Mouse (Mus musculus) neural tube, embryonic 12.5 days (tissue): ENCODE measurements around the gene Slit3. TPM values are rescaled to one million over a fixed set of nuclear protein-coding genes. Genes with fewer than 3 reads are reported as not detected.

Experiments
- ATAC-seq: fragments of 200-750 bp; cut with Nextera tagmentation; 2 replicates; pipeline ENCODE4 v1.8.0; 2017; ENCODE audit warnings: low read depth, mild to moderate bottlenecking, moderate TSS enrichment, moderate library complexity; ENCODE audit not compliant: low FRiP score
- H3K27ac ChIP-seq: fragments of 300-500 bp; sonication (generic); 2 replicates; pipeline ENCODE4 v1.5.1; 2016
- H3K27me3 ChIP-seq: fragments of 300-500 bp; sonication (generic); replicated peaks from 2 replicates; pipeline ENCODE4 v1.6.1; 2016; ENCODE audit warnings: mild to moderate bottlenecking
- H3K36me3 ChIP-seq: fragments of 300-500 bp; sonication (generic); 2 replicates; pipeline ENCODE4 v1.6.1; 2016; ENCODE audit warnings: mild to moderate bottlenecking
- H3K4me1 ChIP-seq: fragments of 300-500 bp; sonication (generic); 2 replicates; pipeline ENCODE4 v1.6.1; 2016
- H3K4me2 ChIP-seq: fragments of 300-500 bp; sonication (generic); replicated peaks from 2 replicates; pipeline ENCODE4 v1.6.1; 2016; ENCODE audit warnings: mild to moderate bottlenecking
- H3K4me3 ChIP-seq: fragments of 300-500 bp; sonication (generic); 2 replicates; pipeline ENCODE4 v1.5.1; 2016
- H3K9ac ChIP-seq: fragments of 300-500 bp; sonication (generic); 2 replicates; pipeline ENCODE4 v1.6.1; 2016; ENCODE audit warnings: mild to moderate bottlenecking
- H3K9me3 ChIP-seq: fragments of 300-500 bp; sonication (generic); 2 replicates; pipeline ENCODE4 v1.6.1; 2016; ENCODE audit warnings: mild to moderate bottlenecking
- WGBS: fragments of 180-500 bp; shearing (Covaris S2); methylation state at CpG from one replicate; pipeline ENCODE4 v1.1.7; 2016; 5-methylcytosine and 5-hydroxymethylcytosine counted together
- polyA plus RNA-seq: library from polyadenylated mRNA; unstranded; fragments of >200 nt; fragmentation: Nextera tagmentation; extraction: Ambion mirVana; gene quantifications from 2 replicates; pipeline ENCODE4 v1.2.1, GENCODE M21; 2016

Gene Slit3
- polyA plus RNA-seq, 1 experiment from 2014 or later, result 65.0 TPM

- no peaks in the 10 kb centered on the region for H3K36me3 ChIP-seq
- H3K4me3 ChIP-seq, result no peak overlapping the region
- 24% methylated on average over 5 of the region's 5 CpGs for WGBS
- no peaks in the 10 kb centered on the region for H3K27me3 ChIP-seq
- ATAC-seq, result no peak
- peaks cover 29% of the 10 kb centered on the region for H3K4me1 ChIP-seq
- H3K4me2 ChIP-seq, result no peak overlapping the region
- no peak overlapping the region for H3K27ac ChIP-seq
- H3K9ac ChIP-seq, result no peak overlapping the region
- H3K9me3 ChIP-seq, result no peaks in the 10 kb centered on the region
Observed at GRCm38 (mm10) chr11:35504051-35504450, 383.0 kb downstream of the Slit3 start.

GRCm38 (mm10) chr11:35504916-35505315 lies 383.9 kb downstream of the Slit3 start:
- H3K4me3 ChIP-seq, result no peak overlapping the region
- no peak overlapping the region for H3K4me2 ChIP-seq
- H3K36me3 ChIP-seq, result no peaks in the 10 kb centered on the region
- ATAC-seq, result no peak
- no peak overlapping the region for H3K9ac ChIP-seq
- no peak overlapping the region for H3K27ac ChIP-seq
- 23% methylated on average over 8 of the region's 8 CpGs for WGBS
- no peaks in the 10 kb centered on the region for H3K9me3 ChIP-seq
- no peaks in the 10 kb centered on the region for H3K27me3 ChIP-seq
- peaks cover 36% of the 10 kb centered on the region for H3K4me1 ChIP-seq

DNA sequence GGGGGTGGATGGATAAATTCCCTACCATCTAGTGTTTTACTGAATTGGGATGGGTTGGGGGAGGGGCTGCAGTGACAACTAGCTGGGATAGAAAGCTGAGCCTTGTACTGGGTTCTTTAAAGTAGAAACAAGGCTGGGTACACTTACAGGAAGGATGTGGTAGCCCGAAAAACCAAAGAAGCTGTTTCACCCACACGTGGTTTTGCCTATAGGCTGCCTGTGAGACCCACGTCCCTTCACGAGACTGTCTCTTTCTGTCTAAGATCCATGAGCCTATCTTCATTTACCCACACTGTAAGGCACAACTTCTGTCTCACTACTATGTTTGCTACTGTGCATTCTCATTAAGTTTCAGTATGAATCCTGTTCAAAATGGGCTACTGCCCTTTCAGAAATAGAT lies 384.3 kb downstream of the Slit3 start:
- H3K27me3 ChIP-seq, result no peaks in the 10 kb centered on the region
- no peaks in the 10 kb centered on the region for H3K36me3 ChIP-seq
- H3K27ac ChIP-seq, result no peak overlapping the region
- no peak for ATAC-seq
- WGBS, result 51% methylated on average over 4 of the region's 4 CpGs
- no peaks in the 10 kb centered on the region for H3K9me3 ChIP-seq
- no peak overlapping the region for H3K4me3 ChIP-seq
- H3K4me1 ChIP-seq, result peaks cover 37% of the 10 kb centered on the region
- H3K4me2 ChIP-seq, result no peak overlapping the region
- no peak overlapping the region for H3K9ac ChIP-seq

DNA sequence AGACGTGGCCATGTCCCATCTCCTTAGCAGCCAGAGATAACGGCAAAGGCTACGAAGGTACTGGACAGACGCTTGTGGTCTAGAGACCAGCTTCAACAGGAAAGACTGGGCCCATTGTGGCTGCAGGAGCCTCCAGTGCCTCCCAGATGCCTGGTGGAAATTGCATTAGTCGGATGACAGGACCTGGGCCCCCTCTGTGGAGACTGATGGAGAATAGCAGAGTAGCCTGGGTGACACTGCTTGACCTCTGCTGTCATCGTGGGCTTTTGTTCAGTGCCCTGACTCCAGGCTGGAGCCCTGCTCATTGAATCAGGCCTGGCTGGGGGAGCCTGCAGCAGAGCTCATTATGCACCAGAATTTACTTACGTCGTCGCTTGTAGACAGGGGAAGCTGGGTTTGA lies 384.8 kb downstream of the Slit3 start:
- no peaks in the 10 kb centered on the region for H3K27me3 ChIP-seq
- H3K9me3 ChIP-seq, result no peaks in the 10 kb centered on the region
- no peak overlapping the region for H3K9ac ChIP-seq
- no peak for ATAC-seq
- H3K36me3 ChIP-seq, result no peaks in the 10 kb centered on the region
- no peak overlapping the region for H3K4me3 ChIP-seq
- H3K27ac ChIP-seq, result no peak overlapping the region
- 9% methylated on average over 9 of the region's 9 CpGs for WGBS
- no peak overlapping the region for H3K4me2 ChIP-seq
- H3K4me1 ChIP-seq, result peaks cover 37% of the 10 kb centered on the region

- no peaks in the 10 kb centered on the region for H3K36me3 ChIP-seq
- peaks cover 44% of the 10 kb centered on the region for H3K4me1 ChIP-seq
- H3K9me3 ChIP-seq, result no peaks in the 10 kb centered on the region
- no peak overlapping the region for H3K27ac ChIP-seq
- 0 out of 2 replicates have a peak overlapping the region, but pooled peaks have one; percentile 5 for H3K9ac ChIP-seq
- no peak for ATAC-seq
- no peak overlapping the region for H3K4me3 ChIP-seq
- H3K27me3 ChIP-seq, result no peaks in the 10 kb centered on the region
- H3K4me2 ChIP-seq, result no peak overlapping the region; the same call in 1 of the 2 replicates
- 26% methylated on average over 9 of the region's 9 CpGs for WGBS
Observed at GRCm38 (mm10) chr11:35507781-35508390, 386.9 kb downstream of the Slit3 start.

- 4% methylated on average over 4 of the region's 4 CpGs for WGBS
Observed at GRCm38 (mm10) chr11:35512686-35513085, 391.7 kb downstream of the Slit3 start.

DNA sequence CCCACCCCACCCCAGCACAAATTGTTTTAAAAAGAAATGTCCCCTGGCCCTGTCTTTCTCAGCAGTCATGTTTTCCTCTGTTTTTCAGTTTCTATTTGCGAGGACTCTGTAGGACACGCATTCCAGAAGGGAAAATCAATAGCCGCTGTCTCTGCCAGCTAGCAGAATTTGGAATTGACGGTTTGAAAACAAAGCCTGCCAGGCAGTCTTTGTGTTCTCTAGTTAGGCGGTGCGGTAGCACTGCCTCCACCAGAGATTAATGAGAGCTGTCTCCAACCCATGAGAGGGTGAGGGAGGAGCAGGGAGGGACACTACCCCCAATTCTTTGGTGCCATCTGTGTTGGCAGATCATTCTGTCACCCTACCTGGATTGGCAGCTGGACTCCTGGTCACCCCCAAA lies 392.3 kb downstream of the Slit3 start:
- Histone ChIP-seq H3K36me3 (no peaks in the 10 kb centered on the region), H3K9ac (no peak overlapping the region), H3K4me1 (peaks cover 26% of the 10 kb centered on the region), H3K4me3 (no peak overlapping the region), H3K27me3 (no peaks in the 10 kb centered on the region), H3K9me3 (no peaks in the 10 kb centered on the region), H3K27ac (no peak overlapping the region), H3K4me2 (0 out of 2 replicates have a peak overlapping the region, but pooled peaks have one; percentile 4)
- ATAC-seq, result peak; percentile 66
- 6% methylated on average over 6 of the region's 6 CpGs for WGBS

More at GRCm38 (mm10) chr11:35512686-35513085, 391.7 kb downstream of the Slit3 start:
- Histone ChIP-seq H3K27me3 (no peaks in the 10 kb centered on the region), H3K4me2 (peak overlapping the region; percentile 4), H3K36me3 (no peaks in the 10 kb centered on the region), H3K9me3 (no peaks in the 10 kb centered on the region), H3K27ac (no peak overlapping the region), H3K4me3 (no peak overlapping the region), H3K9ac (no peak overlapping the region), H3K4me1 (peaks cover 31% of the 10 kb centered on the region)
- peak; percentile 61; the same call in 1 of the 2 replicates for ATAC-seq

DNA sequence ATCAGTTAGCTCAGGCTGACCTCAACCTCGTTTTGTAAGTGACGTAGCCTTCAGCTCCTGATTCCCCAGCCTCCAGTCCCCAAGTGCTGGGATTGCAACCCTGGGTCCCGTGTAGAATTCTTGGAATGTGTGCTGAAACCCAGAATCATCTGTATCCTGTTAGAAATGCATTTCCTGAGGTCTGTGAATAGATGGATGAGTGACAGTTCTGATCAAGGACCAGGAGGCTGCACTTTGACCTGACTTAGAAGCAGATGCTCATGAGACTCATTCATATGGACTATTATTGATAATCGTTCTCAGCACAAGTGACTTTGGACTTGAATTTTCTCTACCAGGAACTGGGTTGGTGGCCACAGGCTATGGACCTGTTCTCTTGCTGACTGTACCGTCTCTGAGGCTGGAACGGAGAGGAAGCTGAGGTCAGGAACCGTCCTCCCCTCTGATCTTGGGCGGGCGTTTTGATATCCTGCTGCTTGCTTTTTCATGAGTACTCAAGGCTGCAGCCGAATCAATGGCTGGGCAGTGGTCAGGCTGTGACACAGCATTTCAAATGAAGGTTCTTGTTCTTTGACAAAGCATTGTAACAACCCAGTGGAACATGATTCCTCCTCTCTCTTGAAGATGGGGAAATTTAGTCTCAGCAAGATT lies 401.9 kb downstream of the Slit3 start:
- Histone ChIP-seq H3K4me2 (no peak overlapping the region), H3K27me3 (no peaks in the 10 kb centered on the region), H3K27ac (no peak overlapping the region), H3K9ac (no peak overlapping the region), H3K4me3 (no peak overlapping the region), H3K36me3 (no peaks in the 10 kb centered on the region), H3K4me1 (peaks cover 17% of the 10 kb centered on the region), H3K9me3 (no peaks in the 10 kb centered on the region)
- 36% methylated on average over 10 of the region's 10 CpGs for WGBS
- no peak for ATAC-seq

- 12% methylated on average over 4 of the region's 4 CpGs for WGBS
- ATAC-seq, result peak; percentile 49
Observed at GRCm38 (mm10) chr11:35523773-35524172, 402.7 kb downstream of the Slit3 start.

DNA sequence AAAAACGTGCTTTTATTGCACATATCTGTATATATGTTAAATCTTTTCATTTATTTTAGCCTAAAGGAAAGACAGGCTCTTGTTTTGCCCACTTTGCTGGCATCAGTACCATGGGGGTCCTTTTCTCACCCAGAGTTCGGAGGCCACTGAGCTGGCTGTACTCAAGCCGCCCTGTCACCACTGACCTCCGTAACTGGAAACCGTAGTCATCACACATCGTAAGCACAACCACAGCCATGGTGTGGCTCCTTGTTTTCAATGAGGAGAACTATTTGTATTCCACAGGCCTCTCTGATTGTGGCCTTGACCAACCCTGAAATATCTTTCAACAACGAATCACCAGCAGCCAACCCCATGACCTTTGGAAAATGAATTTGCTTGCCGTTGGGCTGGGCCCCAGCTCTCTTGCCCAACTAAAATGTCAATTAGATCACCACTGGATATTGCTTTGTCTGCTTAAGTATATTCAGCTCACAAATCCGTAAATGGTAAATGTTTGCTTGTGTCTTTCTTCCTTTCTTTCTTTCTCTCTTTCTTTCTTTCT lies 405.3 kb downstream of the Slit3 start:
- no peak overlapping the region for H3K4me3 ChIP-seq
- H3K9ac ChIP-seq, result no peak overlapping the region
- H3K36me3 ChIP-seq, result no peaks in the 10 kb centered on the region
- no peaks in the 10 kb centered on the region for H3K9me3 ChIP-seq
- H3K4me2 ChIP-seq, result no peak overlapping the region
- no peak for ATAC-seq
- H3K27me3 ChIP-seq, result no peaks in the 10 kb centered on the region
- H3K27ac ChIP-seq, result no peak overlapping the region
- H3K4me1 ChIP-seq, result peaks cover 24% of the 10 kb centered on the region
- 76% methylated on average over 9 of the region's 9 CpGs for WGBS

More at GRCm38 (mm10) chr11:35523773-35524172, 402.7 kb downstream of the Slit3 start:
- no peaks in the 10 kb centered on the region for H3K27me3 ChIP-seq
- no peaks in the 10 kb centered on the region for H3K9me3 ChIP-seq
- H3K4me1 ChIP-seq, result peaks cover 24% of the 10 kb centered on the region
- no peaks in the 10 kb centered on the region for H3K36me3 ChIP-seq
- no peak overlapping the region for H3K27ac ChIP-seq
- no peak overlapping the region for H3K4me3 ChIP-seq
- H3K9ac ChIP-seq, result no peak overlapping the region
- no peak overlapping the region for H3K4me2 ChIP-seq

DNA sequence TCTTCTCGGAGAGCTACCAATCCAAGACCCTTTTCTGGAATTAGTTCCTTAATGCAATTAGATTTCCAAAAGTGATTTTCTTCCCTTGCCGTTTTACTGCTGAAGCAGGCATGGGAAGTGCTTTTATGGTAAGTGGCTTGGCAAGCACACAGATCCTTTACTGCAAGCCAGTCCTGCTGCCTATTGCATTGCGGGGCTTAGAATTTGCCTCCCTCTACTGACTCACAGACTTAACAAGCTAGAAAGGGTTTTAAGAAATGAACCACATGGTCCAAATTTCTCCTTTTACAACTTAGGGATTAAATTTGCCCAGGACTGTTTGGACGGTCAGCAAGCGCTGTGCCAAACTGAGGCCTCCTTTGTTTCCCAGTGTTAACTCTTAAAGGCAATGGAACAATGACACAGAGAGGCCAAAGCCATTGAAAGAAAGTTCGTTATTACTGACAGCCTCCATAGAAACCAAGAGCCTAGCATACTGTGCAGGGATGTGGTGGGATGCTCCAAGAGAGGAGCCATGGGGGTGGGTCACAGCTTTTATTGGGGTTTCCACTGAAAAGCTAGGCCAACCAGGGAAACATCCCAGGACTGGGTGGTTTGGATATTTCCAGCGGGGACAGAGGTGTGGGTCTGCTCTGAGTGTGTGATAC lies 406.9 kb downstream of the Slit3 start:
- H3K4me2 ChIP-seq, result no peak overlapping the region
- 30% methylated on average over 7 of the region's 7 CpGs for WGBS
- peak; percentile 52; the same call in 1 of the 2 replicates for ATAC-seq
- no peak overlapping the region for H3K4me3 ChIP-seq
- H3K4me1 ChIP-seq, result peaks cover 21% of the 10 kb centered on the region
- no peaks in the 10 kb centered on the region for H3K9me3 ChIP-seq
- 0 out of 2 replicates have a peak overlapping the region, but pooled peaks have one; percentile 26 for H3K27ac ChIP-seq
- no peak overlapping the region for H3K9ac ChIP-seq
- H3K36me3 ChIP-seq, result no peaks in the 10 kb centered on the region
- H3K27me3 ChIP-seq, result no peaks in the 10 kb centered on the region

GRCm38 (mm10) chr11:35535027-35535426 lies 414.0 kb downstream of the Slit3 start:
- no peaks in the 10 kb centered on the region for H3K27me3 ChIP-seq
- no peaks in the 10 kb centered on the region for H3K9me3 ChIP-seq
- 82% methylated on average over 6 of the region's 6 CpGs for WGBS

More at GRCm38 (mm10) chr11:35535027-35535426, 414.0 kb downstream of the Slit3 start:
- Histone ChIP-seq H3K9ac (no peak overlapping the region), H3K4me1 (peaks cover 14% of the 10 kb centered on the region), H3K36me3 (no peaks in the 10 kb centered on the region), H3K27ac (no peak overlapping the region), H3K4me3 (no peak overlapping the region), H3K4me2 (no peak overlapping the region)
- ATAC-seq, result no peak
